Mouse (Mus musculus) adipose tissue, adult 10 weeks (tissue): ENCODE measurements around the gene Myo1b. TPM values are rescaled to one million over a fixed set of nuclear protein-coding genes. Genes with fewer than 3 reads are reported as not detected.

Source experiments
- polyA plus RNA-seq: library from polyadenylated mRNA; stranded (reverse); fragments of 350-450 nt; fragmentation: Illumina TruSeq; extraction: RNeasy Lipid Tissue Mini Kit (QIAGEN cat#74804); gene quantifications from one replicate; pipeline ENCODE4 v1.2.3, GENCODE M21; 2014; ENCODE audit warnings: low read depth, low replicate concordance

Myo1b gene
- polyA plus RNA-seq: 38.7 TPM

DNA sequence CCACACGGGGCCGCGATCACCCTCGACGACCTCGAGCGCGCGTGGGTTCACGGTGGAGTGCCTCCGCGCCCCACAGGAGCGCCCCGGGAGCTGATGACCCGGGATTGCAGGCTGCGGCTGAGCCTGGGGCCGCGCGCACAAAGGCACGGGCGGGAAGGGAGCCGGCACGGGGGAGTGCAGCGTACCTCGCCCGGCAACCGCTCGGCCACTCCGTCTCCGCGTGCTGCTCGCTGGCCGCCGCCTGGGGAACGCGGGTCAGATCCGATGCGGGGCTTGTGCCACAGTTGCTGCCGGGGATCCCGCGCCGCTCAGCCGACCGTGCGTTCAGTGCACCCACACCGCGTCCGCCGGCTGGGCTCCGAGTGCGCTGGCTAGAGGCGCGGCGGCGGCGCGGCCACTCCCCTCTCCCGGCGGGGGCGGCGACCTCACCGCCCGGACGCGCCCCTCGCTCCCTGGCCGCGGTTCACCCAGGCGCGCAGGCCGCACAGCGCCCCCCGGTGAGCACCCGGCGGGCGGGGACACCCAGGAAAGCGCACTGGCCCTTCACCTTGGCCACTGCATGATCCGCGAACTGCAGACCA lies at the start of gene Myo1b:
Myo1b (minus strand) TSS at position 496 of the 581 bp plus-strand sequence.

Other genes starting within 250 kb of the Myo1b start
- gene Stat4, start 71.1 kb upstream of the Myo1b start, polyA plus RNA-seq: 5.9 TPM
- gene Stat1, start 203.4 kb upstream of the Myo1b start, polyA plus RNA-seq: 39.7 TPM